Mouse (Mus musculus): ENCODE measurements around the gene Abcg3. TPM values are rescaled to one million over a fixed set of nuclear protein-coding genes. Genes with fewer than 3 reads are reported as not detected.
"Not testable (repeated sequence)": the region's sequence is repeated elsewhere in the genome, so short reads cannot be mapped to it uniquely, and the experiment has no call there.

The Abcg3 gene
- total and polyA plus RNA-seq, 3 experiments, result 0.11 TPM; not detected in 2

DNA sequence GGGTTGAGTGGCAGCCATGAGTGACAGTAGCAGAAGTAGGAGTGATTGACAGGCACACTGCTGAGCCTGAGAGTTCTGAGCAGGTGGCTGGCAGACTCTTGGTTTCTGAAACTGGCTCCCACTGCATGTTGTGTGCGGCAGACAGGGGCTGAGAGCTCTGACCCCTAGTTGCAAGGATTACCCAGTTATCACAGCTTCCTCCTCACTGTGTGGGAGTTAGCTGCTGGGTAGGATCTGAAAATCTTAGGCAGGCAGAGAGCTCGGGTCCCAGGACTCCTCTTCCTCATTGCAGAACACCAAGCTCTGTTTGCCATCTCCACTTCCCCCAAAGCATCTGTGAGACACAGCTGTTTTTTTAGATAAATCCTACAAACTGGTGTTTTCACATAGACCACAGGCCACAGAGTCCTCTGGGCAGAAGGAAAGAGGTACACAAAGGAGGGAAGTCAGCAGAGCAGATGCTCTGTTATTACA is 3.4 kb downstream of the Abcg3 start:
- H3K4me3 ChIP-seq (ENCODE audit: low read depth, low read length), result no peak overlapping the region

DNA sequence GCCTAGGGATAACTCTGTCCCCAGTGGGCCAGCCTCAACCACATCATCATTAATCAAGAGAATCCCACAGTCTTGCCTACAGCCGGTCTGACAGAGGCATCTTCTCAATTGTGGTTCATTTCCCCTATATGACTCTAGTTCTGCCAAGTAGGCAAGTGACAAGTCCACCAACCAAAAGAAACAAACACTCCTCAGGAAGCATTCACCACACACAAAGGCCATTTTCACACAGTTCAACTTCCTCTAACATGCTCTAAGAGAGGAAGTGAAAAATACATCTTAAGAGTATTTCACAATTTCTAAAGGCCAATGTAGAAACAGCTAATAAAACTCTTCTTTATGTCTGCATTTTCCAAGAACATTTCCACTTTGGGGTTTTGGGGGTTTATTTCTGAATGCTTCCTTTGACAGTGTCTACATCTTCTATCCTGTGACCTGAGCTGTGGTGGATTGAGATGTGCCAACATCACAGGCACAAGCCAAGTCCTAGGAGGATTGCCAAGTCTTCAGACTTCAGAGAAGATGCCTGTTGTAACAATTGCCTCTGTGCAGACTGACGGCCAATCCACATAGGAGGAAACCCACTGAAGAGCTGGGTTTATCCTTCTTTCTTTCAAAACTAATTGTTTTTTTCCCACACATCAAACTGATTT is 24.3 kb downstream of the Abcg3 start:
- TF ChIP-seq CTCF (IDR thresholded peaks at IDR 0.05; ENCODE audit: low read depth, low read length), result no peak
- TF ChIP-seq TAL1 (conservative IDR thresholded peaks at IDR 0.05; ENCODE audit: low read depth, low read length), result no peak
- TF ChIP-seq GATA2 (IDR thresholded peaks at IDR 0.05; ENCODE audit: borderline replicate concordance, low read depth, low read length), result no peak
- TF ChIP-seq GATA1 (IDR thresholded peaks at IDR 0.05; ENCODE audit: borderline replicate concordance, low read length), result no peak
- no peak for TF ChIP-seq POLR2AphosphoS5 (IDR thresholded peaks at IDR 0.05; ENCODE audit: insufficient replicate concordance, low read depth, low read length)
- no peak for ATAC-seq (ENCODE audit: extremely low read depth, insufficient number of reproducible peaks, low FRiP score, poor library complexity, severe bottlenecking)
- Histone ChIP-seq H3K36me3 (replicated peaks) (no peaks in the 10 kb centered on the region), H3K4me3 (ENCODE audit: low read depth, low read length) (no peak overlapping the region), H3K9me3 (replicated peaks) (peaks cover 18% of the 10 kb centered on the region), H3K4me1 (ENCODE audit: insufficient read depth, low read depth, low read length) (no peaks in the 10 kb centered on the region), H3K27me3 (ENCODE audit: insufficient read depth, low read length) (no peaks in the 10 kb centered on the region)
- no peak for DNase-seq (ENCODE audit: low spot score)

More for the DNA sequence above, 3.4 kb downstream of the Abcg3 start:
- ATAC-seq (ENCODE audit: extremely low read depth, insufficient number of reproducible peaks, low FRiP score, poor library complexity, severe bottlenecking) (no peak), DNase-seq (ENCODE audit: low spot score) (no peak)
- Histone ChIP-seq H3K36me3 (replicated peaks) (no peaks in the 10 kb centered on the region), H3K9me3 (replicated peaks) (peaks cover 43% of the 10 kb centered on the region), H3K27me3 (ENCODE audit: insufficient read depth, low read length) (no peaks in the 10 kb centered on the region), H3K4me1 (ENCODE audit: insufficient read depth, low read depth, low read length) (no peaks in the 10 kb centered on the region)
- TF ChIP-seq GATA1 (IDR thresholded peaks at IDR 0.05; ENCODE audit: borderline replicate concordance, low read length) (no peak), CTCF (IDR thresholded peaks at IDR 0.05; ENCODE audit: low read depth, low read length) (no peak), TAL1 (conservative IDR thresholded peaks at IDR 0.05; ENCODE audit: low read depth, low read length) (no peak), GATA2 (IDR thresholded peaks at IDR 0.05; ENCODE audit: borderline replicate concordance, low read depth, low read length) (no peak), POLR2AphosphoS5 (IDR thresholded peaks at IDR 0.05; ENCODE audit: insufficient replicate concordance, low read depth, low read length) (no peak)

DNA sequence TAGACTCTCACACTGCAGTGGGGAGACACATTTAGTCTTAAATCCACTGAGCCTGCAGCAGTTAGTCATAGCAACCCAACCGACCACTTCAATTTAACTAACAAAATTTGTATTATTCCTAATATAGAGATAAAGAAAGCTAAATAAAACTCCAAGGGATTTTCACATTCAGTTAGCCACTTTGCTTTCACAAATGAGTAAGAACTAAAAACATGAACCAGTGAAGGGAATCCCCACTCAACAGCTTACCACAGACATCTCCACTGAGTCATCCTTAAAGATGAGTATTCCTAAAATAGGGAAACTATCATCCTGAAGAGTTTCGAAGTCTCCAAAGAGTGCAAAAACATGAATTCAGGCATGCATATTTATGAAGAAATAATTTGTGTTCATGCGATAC is 27.3 kb downstream of the Abcg3 start:
- no peaks in the 10 kb centered on the region for H3K36me3 ChIP-seq (replicated peaks)

DNA sequence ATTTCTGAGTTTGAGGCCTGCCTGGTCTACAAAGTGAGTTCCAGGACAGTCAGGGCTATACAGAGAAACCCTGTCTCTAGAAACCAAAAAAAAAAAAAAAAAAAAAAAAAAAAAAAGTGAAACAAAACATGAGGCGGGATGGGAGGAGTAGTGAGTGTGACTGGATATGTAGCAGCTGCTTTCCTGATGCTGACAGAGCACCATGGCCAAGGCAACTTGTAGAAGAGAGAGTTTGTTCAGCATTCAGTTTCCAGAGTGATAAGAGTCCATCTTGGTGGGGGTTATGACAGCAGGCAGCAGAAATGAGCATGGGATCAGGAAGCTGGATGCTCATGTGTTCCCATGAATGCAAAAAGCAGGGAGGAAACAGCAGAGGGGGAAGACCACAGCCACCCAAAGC is 35.6 kb downstream of the Abcg3 start:
- no peak for DNase-seq (ENCODE audit: low spot score)
- H3K36me3 ChIP-seq (replicated peaks), result no peaks in the 10 kb centered on the region
- no peak for TF ChIP-seq TAL1 (conservative IDR thresholded peaks at IDR 0.05; ENCODE audit: low read depth, low read length)
- no peak for TF ChIP-seq GATA2 (IDR thresholded peaks at IDR 0.05; ENCODE audit: borderline replicate concordance, low read depth, low read length)
- TF ChIP-seq POLR2AphosphoS5 (IDR thresholded peaks at IDR 0.05; ENCODE audit: insufficient replicate concordance, low read depth, low read length), result no peak
- TF ChIP-seq CTCF (IDR thresholded peaks at IDR 0.05; ENCODE audit: low read depth, low read length), result no peak
- peaks cover 20% of the 10 kb centered on the region for H3K9me3 ChIP-seq (replicated peaks)
- no peaks in the 10 kb centered on the region for H3K27me3 ChIP-seq (ENCODE audit: insufficient read depth, low read length)
- H3K4me1 ChIP-seq (ENCODE audit: insufficient read depth, low read depth, low read length), result no peaks in the 10 kb centered on the region
- ATAC-seq (ENCODE audit: extremely low read depth, insufficient number of reproducible peaks, low FRiP score, poor library complexity, severe bottlenecking), result no peak
- no peak overlapping the region for H3K4me3 ChIP-seq (ENCODE audit: low read depth, low read length)

More for the DNA sequence above, 27.3 kb downstream of the Abcg3 start:
- no peak for ATAC-seq (ENCODE audit: extremely low read depth, insufficient number of reproducible peaks, low FRiP score, poor library complexity, severe bottlenecking)
- Histone ChIP-seq H3K9me3 (replicated peaks) (peaks cover 21% of the 10 kb centered on the region), H3K4me1 (ENCODE audit: insufficient read depth, low read depth, low read length) (no peaks in the 10 kb centered on the region), H3K4me3 (ENCODE audit: low read depth, low read length) (no peak overlapping the region), H3K27me3 (ENCODE audit: insufficient read depth, low read length) (no peaks in the 10 kb centered on the region)
- no peak for DNase-seq (ENCODE audit: low spot score)
- TF ChIP-seq CTCF (IDR thresholded peaks at IDR 0.05; ENCODE audit: low read depth, low read length) (no peak), TAL1 (conservative IDR thresholded peaks at IDR 0.05; ENCODE audit: low read depth, low read length) (no peak), GATA2 (IDR thresholded peaks at IDR 0.05; ENCODE audit: borderline replicate concordance, low read depth, low read length) (no peak), POLR2AphosphoS5 (IDR thresholded peaks at IDR 0.05; ENCODE audit: insufficient replicate concordance, low read depth, low read length) (no peak), GATA1 (IDR thresholded peaks at IDR 0.05; ENCODE audit: borderline replicate concordance, low read length) (no peak)

DNA sequence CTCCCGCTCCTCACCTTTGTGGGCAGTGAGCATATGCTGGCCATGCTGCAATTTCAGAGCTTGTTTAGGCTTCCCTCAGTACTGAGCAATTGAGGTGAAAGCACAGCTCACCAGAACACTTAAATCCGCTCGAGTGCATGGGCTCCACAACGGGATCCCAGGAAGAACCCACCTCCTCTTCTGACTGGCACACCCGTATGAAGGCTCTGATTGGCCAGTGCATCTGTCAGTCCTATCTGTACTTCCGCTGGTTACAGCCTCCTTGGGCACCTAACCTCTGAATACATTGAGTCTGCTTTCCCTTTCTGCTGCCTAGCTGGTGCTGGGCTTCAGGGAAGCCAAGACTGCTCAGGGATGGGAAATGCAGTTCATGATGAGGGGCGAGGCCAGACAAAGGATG is 48.4 kb downstream of the Abcg3 start:
- Histone ChIP-seq H3K4me1 (ENCODE audit: insufficient read depth, low read depth, low read length) (no peaks in the 10 kb centered on the region), H3K27me3 (ENCODE audit: insufficient read depth, low read length) (no peaks in the 10 kb centered on the region), H3K9me3 (replicated peaks) (peaks cover 14% of the 10 kb centered on the region), H3K4me3 (ENCODE audit: low read depth, low read length) (no peak overlapping the region), H3K36me3 (replicated peaks) (no peaks in the 10 kb centered on the region)
- no peak for DNase-seq (ENCODE audit: low spot score)
- TF ChIP-seq TAL1 (conservative IDR thresholded peaks at IDR 0.05; ENCODE audit: low read depth, low read length) (no peak), POLR2AphosphoS5 (IDR thresholded peaks at IDR 0.05; ENCODE audit: insufficient replicate concordance, low read depth, low read length) (no peak)
- ATAC-seq (ENCODE audit: extremely low read depth, insufficient number of reproducible peaks, low FRiP score, poor library complexity, severe bottlenecking), result no peak; the same call in 1 of the 2 replicates

DNA sequence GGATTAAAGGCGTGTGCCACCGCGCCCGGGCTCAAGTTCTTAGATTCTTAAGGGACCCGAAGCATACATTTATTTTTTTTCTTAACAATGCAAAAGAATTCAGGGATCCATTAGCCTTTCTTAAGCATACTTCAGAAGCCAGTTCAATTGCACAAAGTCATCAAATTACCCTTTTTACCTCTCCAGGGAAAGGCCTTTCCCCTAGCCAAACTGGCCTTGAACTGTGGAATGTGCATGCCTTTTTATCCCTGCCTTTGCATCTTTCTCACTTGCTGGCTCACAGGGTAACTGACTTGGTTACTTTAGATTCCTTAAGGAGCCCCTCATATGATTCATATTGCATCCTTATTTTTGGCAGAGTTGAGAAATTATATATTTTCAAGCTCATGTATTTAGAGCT is 76.0 kb downstream of the Abcg3 start:
- H3K4me1 ChIP-seq (ENCODE audit: insufficient read depth, low read depth, low read length); H3K4me3 ChIP-seq (ENCODE audit: low read depth, low read length); ATAC-seq (ENCODE audit: extremely low read depth, insufficient number of reproducible peaks, low FRiP score, poor library complexity, severe bottlenecking); DNase-seq (ENCODE audit: low spot score); H3K36me3 ChIP-seq (replicated peaks); H3K9me3 ChIP-seq (replicated peaks); H3K27me3 ChIP-seq (ENCODE audit: insufficient read depth, low read length): not testable (repeated sequence)

Other genes with a start within 250 kb of the Abcg3 start
- 1.1 and 1.5 TPM in 2 replicates for gene Zfp951, start 122.6 kb downstream of the Abcg3 start, total RNA-seq (2014; fragmentation: Nextera tagmentation)
- gene Zfp951, start 122.6 kb downstream of the Abcg3 start, total RNA-seq (2017), result 0.12 and 0.27 TPM in 2 replicates
- gene Zfp951, start 122.6 kb downstream of the Abcg3 start, polyA plus RNA-seq (2012), result not detected in 2 replicates
- not detected in 2 replicates for gene Gbp9, start 156.8 kb upstream of the Abcg3 start, total RNA-seq (2014; fragmentation: Nextera tagmentation)
- 0.16 TPM in 1 of 2 replicates, not detected in the other for gene Gbp9, start 156.8 kb upstream of the Abcg3 start, total RNA-seq (2017)
- gene Gbp9, start 156.8 kb upstream of the Abcg3 start, polyA plus RNA-seq (2012), result not detected in 2 replicates
- gene Gbp8, start 156.8 kb upstream of the Abcg3 start, total RNA-seq (2014; fragmentation: Nextera tagmentation), result not detected in 2 replicates
- 0.05 and 0.12 TPM in 2 replicates for gene Gbp8, start 156.8 kb upstream of the Abcg3 start, total RNA-seq (2017)
- not detected in 2 replicates for gene Gbp8, start 156.8 kb upstream of the Abcg3 start, polyA plus RNA-seq (2012)
- gene Gbp4, start 156.9 kb upstream of the Abcg3 start, total RNA-seq (2014; fragmentation: Nextera tagmentation), result not detected in 2 replicates
- gene Gbp4, start 156.9 kb upstream of the Abcg3 start, total RNA-seq (2017), result 0.17 and 0.93 TPM in 2 replicates
- not detected in 2 replicates for gene Gbp4, start 156.9 kb upstream of the Abcg3 start, polyA plus RNA-seq (2012)